Mouse (Mus musculus) bone marrow, adult 2 months (tissue): ENCODE results near the gene Cdc42bpb.

Experiments
- CTCF ChIP-seq: fragments of 200-500 bp; IDR thresholded peaks from 2 replicates; pipeline ENCODE4 v1.5.1; 2011; ENCODE audit warnings: low read length, control low read depth; ENCODE audit not compliant: control insufficient read depth, insufficient read depth
- POLR2A ChIP-seq: fragments of 200-500 bp; IDR thresholded peaks from 2 replicates; pipeline ENCODE4 v1.6.1; 2011; ENCODE audit warnings: low read depth, mild to moderate bottlenecking, control low read depth, low read length, borderline replicate concordance; ENCODE audit not compliant: control insufficient read depth

GRCm38 (mm10) chr12:111265212-111265611, 112.3 kb downstream of the Cdc42bpb start:
- TF ChIP-seq CTCF (no peak), POLR2A (no peak)
